Mouse (Mus musculus) gastrocnemius, postnatal 36 days (tissue): ENCODE results near the gene Usp37. TPM values are rescaled to one million over a fixed set of nuclear protein-coding genes. Genes with fewer than 3 reads are reported as not detected.

Experiments
- DNase-seq, 2 experiments: peaks; one replicate each; pipeline ENCODE4 v3.0.0; 2022
- intact Hi-C: fragments of 180-260 bp; cut with DNase I; formaldehyde crosslinking; loops from one replicate; pipeline ENCODE4 v1.15.1; 2025
- microRNA-seq, 2 experiments: library from miRNA; unstranded; fragments of <30 nt; microRNA quantifications; one replicate each; pipeline ENCODE4 v1.2.0; 2021
- total RNA-seq, 2 experiments: library from RNA; stranded (reverse); gene quantifications; 2 replicates each; pipeline ENCODE4 v1.2.3; 2021

Usp37 gene
- total RNA-seq, 2 experiments from 2014 or later = 7.8 to 8.8 TPM

DNA sequence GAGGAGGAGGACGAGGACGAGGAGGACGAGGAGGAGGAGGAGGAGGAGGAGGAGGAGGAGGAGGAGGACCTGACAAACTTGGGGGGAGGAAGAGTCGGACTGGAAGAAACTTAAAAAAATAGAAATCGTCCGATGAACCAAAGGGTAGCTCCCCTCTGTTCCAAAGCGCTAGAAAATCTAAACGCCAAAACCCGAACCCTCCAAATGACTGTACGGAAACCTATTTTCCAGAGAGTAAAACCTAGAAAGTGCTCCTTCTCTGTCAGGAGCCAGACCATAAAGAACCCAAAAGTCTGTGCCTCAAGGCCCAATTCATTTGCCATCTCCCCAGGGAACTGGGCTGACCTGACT is 157.7 kb downstream of the Usp37 start:
- DNase-seq = no peak
- intact Hi-C loops = no loop called here

DNA sequence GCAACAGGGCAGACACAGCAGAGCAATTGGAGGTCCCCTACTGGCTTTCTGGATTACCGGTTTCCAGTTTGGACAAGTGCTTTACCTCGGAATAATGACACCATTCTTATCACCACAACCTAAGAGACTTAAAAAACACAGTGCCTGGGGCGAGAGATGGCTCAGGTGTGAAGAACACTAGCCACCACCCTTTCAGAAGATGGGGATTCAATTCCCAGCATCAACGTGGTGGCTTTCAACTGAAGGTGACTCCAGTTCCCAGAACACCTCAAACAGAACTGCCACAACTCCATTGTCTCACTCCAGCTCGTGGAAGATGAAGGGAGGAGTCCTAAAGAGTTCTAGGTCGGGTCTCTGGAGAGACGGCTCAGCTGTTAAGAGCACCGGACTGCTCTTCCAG is 158.6 kb downstream of the Usp37 start:
- intact Hi-C loops = no loop called here
- DNase-seq = no peak

Small RNA genes within 50 kb of the gene (microRNA-seq; reads per million reads assigned to microRNA genes)
- gene Gm25035 (0 reads per million in 2 experiments), gene Mir26b (29,745 to 34,761 reads per million in 2 experiments)

Other genes with a start within 250 kb of the Usp37 start
- gene Tmbim1, start 238.7 kb downstream of the Usp37 start, total RNA-seq = 10 to 100 TPM; 23.0 to 28.8 TPM
- under 1 TPM in 1 of 2 experiments, not detected in 1; 0.12 TPM for gene Catip, start 182.2 kb downstream of the Usp37 start, total RNA-seq
- gene Slc11a1, start 169.1 kb downstream of the Usp37 start, total RNA-seq = 1 to 10 TPM; 3.0 to 3.9 TPM
- gene Ctdsp1, start 152.8 kb downstream of the Usp37 start, total RNA-seq = 10 to 100 TPM; 82.2 to 97.4 TPM
- gene Vil1, start 134.9 kb downstream of the Usp37 start, total RNA-seq = not detected
- gene Cnot9, start 38.2 kb downstream of the Usp37 start, total RNA-seq = 10 to 100 TPM; 11.1 to 11.6 TPM
- gene Plcd4, start 1.4 kb downstream of the Usp37 start, total RNA-seq = 10 to 100 TPM; 52.2 to 73.6 TPM
- gene Zfp142, start 44.0 kb upstream of the Usp37 start, total RNA-seq = 1 to 10 TPM; 7.1 to 7.2 TPM
- gene Bcs1l, start 44.0 kb upstream of the Usp37 start, total RNA-seq = 10 to 100 TPM; 17.9 to 19.6 TPM
- gene Rnf25, start 57.1 kb upstream of the Usp37 start, total RNA-seq = 10 to 100 TPM; 15.1 to 17.5 TPM
- gene Stk36, start 57.2 kb upstream of the Usp37 start, total RNA-seq = under 1 TPM; 0.38 to 0.39 TPM
- 10 to 100 TPM; 11.3 to 14.3 TPM for gene Ttll4, start 117.5 kb upstream of the Usp37 start, total RNA-seq
- 10 to 100 TPM; 41.0 to 44.1 TPM for gene Cyp27a1, start 169.3 kb upstream of the Usp37 start, total RNA-seq
- gene Prkag3, start 204.9 kb upstream of the Usp37 start, total RNA-seq = 10 to 100 TPM; 63.9 to 90.3 TPM
- under 1 TPM; 0.20 to 0.32 TPM for gene Wnt6, start 227.6 kb upstream of the Usp37 start, total RNA-seq
- gene Wnt10a, start 247.2 kb upstream of the Usp37 start, total RNA-seq = not detected